Mouse (Mus musculus): ENCODE measurements at regions not wholly inside any gene's neighbourhood (a gene's known extent, or its start where the extent isn't known, plus 50 kb on each side); places are given as distances from the start of the nearest gene placed in this dataset.

DNA sequence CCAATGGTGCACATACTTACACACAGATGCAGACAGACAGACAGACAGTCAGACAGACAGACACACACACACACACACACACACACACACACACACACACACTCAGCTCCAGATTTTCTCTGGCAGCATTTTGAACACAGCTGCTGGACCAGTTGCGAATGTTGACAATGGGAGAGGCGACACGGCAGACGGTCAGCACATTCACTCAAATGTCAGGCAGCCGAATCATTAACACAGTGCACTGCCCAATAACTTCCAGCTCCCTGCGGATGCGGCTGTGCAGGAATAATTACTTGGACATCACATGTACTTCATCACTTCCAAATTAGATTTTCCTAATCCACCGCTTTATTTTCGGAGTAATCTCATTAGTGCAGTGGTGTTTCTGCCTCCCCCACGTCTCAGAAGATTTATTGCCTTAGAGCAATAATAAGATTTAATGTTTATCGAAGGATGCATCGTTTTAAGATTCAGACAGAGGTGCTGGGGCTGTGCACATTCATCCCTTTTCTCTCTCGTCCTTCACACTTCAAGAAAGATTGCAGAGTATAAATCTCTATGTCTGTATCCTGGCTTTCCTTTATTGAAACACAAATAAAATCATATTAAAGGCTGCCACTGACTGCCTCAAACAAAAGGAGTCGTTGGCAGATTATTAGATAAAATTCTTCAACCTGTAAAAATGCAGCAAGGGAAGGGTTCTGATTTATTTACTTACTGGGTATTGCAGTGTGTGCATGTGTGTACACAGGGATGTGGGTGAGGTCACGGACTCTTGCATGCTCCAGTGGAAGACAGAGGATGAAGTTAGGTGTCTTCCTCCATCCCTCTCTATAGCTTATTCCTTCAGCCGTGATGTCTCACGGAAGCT lies 70.9 kb upstream of the Gas2 start:
- no peak for DNase-seq (ENCODE audit: low spot score in 2 of 2)

DNA sequence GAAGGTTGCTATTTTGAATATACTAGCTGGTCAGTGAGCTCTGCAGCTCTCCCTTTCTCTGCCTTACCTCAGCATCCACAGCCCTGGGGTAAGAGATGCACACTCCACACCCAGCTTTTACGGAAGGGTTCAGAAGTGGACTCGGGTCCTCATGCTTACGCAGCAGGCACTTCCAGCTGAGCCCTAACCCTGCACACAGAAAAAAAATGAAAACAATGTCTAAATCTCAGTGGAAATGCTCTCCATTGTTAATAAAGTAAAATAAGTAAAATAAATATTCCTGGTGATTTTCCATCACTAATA lies 70.3 kb upstream of the Gas2 start:
- no peak for DNase-seq (ENCODE audit: low spot score in 2 of 2)
